Mouse (Mus musculus) embryonic facial prominence, embryonic 10.5 days (tissue): ENCODE measurements around the gene Trmt44. TPM values are rescaled to one million over a fixed set of nuclear protein-coding genes. Genes with fewer than 3 reads are reported as not detected.

ENCODE experiments used
- DNase-seq: peaks from one replicate; pipeline ENCODE4 v3.0.0-alpha.2; 2017; ENCODE audit warnings: low spot score
- H3K27ac ChIP-seq: fragments of 300-500 bp; sonication (generic); replicated peaks from 2 replicates; pipeline ENCODE4 v1.5.1; 2016; ENCODE audit warnings: mild to moderate bottlenecking
- H3K27me3 ChIP-seq: fragments of 300-500 bp; sonication (generic); replicated peaks from 2 replicates; pipeline ENCODE4 v1.6.1; 2016; ENCODE audit warnings: low read depth, mild to moderate bottlenecking; ENCODE audit not compliant: poor library complexity, severe bottlenecking
- H3K36me3 ChIP-seq: fragments of 300-500 bp; sonication (generic); replicated peaks from 2 replicates; pipeline ENCODE4 v1.6.1; 2016; ENCODE audit warnings: mild to moderate bottlenecking, moderate library complexity
- H3K4me1 ChIP-seq: fragments of 300-500 bp; sonication (generic); 2 replicates; pipeline ENCODE4 v1.6.1; 2016
- H3K4me3 ChIP-seq: fragments of 300-500 bp; sonication (generic); 2 replicates; pipeline ENCODE4 v1.5.1; 2016; ENCODE audit warnings: mild to moderate bottlenecking, moderate library complexity
- H3K9me3 ChIP-seq: fragments of 300-500 bp; sonication (generic); 2 replicates; pipeline ENCODE4 v1.6.1; 2016; ENCODE audit warnings: mild to moderate bottlenecking
- WGBS: fragments of 180-500 bp; shearing (Covaris S2); methylation state at CpG from one replicate; pipeline ENCODE4 v1.1.7; 2016; 5-methylcytosine and 5-hydroxymethylcytosine counted together
- polyA plus RNA-seq: library from polyadenylated mRNA; unstranded; fragments of >200 nt; fragmentation: Nextera tagmentation; extraction: Ambion mirVana; gene quantifications from 2 replicates; pipeline ENCODE4 v1.2.1, GENCODE M21; 2016

Trmt44 gene
- polyA plus RNA-seq, 1 experiment from 2014 or later = 10.0 TPM

DNA sequence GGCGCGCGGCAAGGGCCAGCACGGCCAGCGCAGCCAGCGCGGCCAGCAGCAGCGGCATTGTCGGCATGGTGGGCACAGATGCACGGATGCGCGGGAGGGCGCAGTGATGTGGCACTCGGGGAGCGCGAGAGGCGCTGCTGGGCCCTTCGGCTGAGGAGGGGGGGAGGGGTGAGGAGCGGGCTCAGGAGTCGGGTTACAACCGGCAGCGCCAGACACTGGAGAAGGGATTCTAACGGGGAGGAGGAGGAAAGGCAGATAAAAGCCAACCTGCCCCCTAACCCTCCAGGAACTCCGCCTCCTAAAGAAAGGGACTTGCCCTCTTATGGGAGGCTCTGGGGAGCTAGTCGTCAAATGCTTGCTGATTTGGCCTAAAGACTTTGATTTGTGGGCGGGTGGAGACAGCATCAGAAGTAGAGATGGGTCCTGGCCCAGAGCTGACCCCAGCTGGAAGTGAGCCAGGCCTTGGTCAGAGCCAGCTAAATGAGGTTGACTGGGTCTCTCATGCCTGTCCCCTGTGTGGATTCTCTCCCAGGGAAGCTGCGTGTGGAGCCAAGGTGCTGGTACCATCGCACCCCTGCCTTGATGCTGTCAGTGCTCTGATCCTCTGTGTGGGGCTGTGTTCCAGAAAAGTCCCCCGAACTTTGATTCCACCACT, 49.3 kb downstream of the Trmt44 start, which contains the start of gene Cpz:
Gene Cpz (minus strand): TSS at position 230 of the 655 bp plus-strand sequence.
- H3K27ac ChIP-seq = peak within 1 kb of the TSS; percentile 87
- no peaks in the 10 kb centered on the region for H3K36me3 ChIP-seq
- peaks cover 43% of the 10 kb centered on the region for H3K4me1 ChIP-seq
- H3K4me3 ChIP-seq = peak within 1 kb of the TSS; percentile 63
- peak; percentile 95 for DNase-seq
- WGBS = 3% methylated on average over 29 of the region's 29 CpGs
- H3K27me3 ChIP-seq = peaks cover 63% of the 10 kb centered on the region
- H3K9me3 ChIP-seq = no peaks in the 10 kb centered on the region

DNA sequence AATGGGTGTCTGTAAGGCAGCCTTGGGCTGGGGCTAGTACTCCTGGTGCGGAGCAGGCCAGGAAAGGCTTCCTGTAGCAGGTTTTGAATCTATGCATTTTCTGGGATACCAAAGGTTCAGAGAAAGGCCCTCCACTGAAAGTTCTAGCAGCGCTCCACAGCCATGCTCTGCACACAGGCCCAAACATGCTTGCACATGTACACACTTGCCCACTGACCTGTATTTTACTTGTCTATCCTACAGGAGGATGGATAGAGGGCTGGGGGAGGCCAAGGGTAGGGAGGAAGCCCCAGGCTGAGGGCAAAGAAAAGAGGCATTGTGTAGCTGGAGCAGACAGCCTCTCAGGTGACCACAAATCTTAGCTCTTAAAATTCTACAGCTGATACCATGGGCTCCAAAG, 50.5 kb downstream of the Trmt44 start:
- 69% methylated on average over 2 of the region's 2 CpGs for WGBS
- Histone ChIP-seq H3K4me3 (peak overlapping the region; percentile 63), H3K9me3 (no peaks in the 10 kb centered on the region), H3K27me3 (peaks cover 75% of the 10 kb centered on the region), H3K36me3 (no peaks in the 10 kb centered on the region), H3K27ac (0 out of 2 replicates have a peak overlapping the region, but pooled peaks have one; percentile 41), H3K4me1 (peaks cover 38% of the 10 kb centered on the region)
- peak; percentile 58 for DNase-seq

GRCm38 (mm10) chr5:35523735-35524134, 51.1 kb downstream of the Trmt44 start:
- H3K27ac ChIP-seq = 0 out of 2 replicates have a peak overlapping the region, but pooled peaks have one; percentile 41
- 0 out of 2 replicates have a peak overlapping the region, but pooled peaks have one; percentile 63 for H3K4me3 ChIP-seq
- H3K4me1 ChIP-seq = peaks cover 38% of the 10 kb centered on the region
- 2% methylated on average over 5 of the region's 5 CpGs for WGBS
- no peaks in the 10 kb centered on the region for H3K9me3 ChIP-seq
- DNase-seq = peak; percentile 83
- peaks cover 81% of the 10 kb centered on the region for H3K27me3 ChIP-seq
- H3K36me3 ChIP-seq = no peaks in the 10 kb centered on the region

DNA sequence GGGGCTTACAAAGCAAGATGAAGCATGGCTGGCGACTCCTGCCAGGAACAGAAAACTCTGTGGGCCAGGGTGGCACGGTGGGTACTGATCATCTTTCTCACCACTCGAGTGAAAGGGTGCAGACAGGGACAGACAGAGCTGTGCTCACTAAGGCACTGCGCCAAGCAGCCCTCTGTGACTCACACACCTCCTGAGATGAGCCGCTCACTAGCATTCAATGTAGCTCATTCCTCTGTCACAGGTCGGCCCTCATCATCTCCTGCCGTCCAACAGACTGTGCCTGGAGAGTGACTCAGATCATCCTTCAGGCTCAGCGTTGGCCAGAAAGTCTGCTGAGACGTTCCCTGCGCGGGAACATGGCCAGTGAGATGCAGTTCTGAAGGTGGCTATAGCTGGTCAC, 58.1 kb downstream of the Trmt44 start:
- 86% methylated on average over 11 of the region's 11 CpGs for WGBS
- no peaks in the 10 kb centered on the region for H3K4me1 ChIP-seq
- no peaks in the 10 kb centered on the region for H3K36me3 ChIP-seq
- H3K27me3 ChIP-seq = peaks cover 34% of the 10 kb centered on the region
- H3K9me3 ChIP-seq = no peaks in the 10 kb centered on the region
- no peak for DNase-seq
- H3K4me3 ChIP-seq = no peak overlapping the region
- no peak overlapping the region for H3K27ac ChIP-seq

DNA sequence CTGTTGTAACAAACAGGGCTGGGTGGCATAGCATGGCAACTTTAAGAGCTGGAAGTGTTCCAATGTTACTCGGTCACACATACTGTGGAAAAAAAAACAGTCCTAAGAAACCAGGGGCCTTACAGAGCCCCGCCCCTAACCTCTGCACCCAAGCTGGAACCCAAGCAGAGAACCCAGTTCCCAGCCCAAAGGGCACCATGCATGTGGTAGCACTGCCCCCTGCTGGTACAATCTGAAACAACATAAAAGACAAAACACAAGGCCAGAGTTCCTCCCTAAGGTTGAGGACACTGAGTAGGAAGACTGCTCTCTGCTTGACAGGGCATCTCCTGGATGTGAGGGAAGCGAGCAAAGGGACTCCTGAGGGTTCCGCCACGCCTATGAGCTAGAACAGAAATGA, 64.3 kb downstream of the Trmt44 start:
- WGBS = 24% methylated on average over 5 of the region's 5 CpGs
- Histone ChIP-seq H3K4me1 (peaks cover under 1% of the 10 kb centered on the region; the same call in 1 of the 2 replicates), H3K27me3 (peaks cover 51% of the 10 kb centered on the region), H3K9me3 (no peaks in the 10 kb centered on the region), H3K27ac (no peak overlapping the region), H3K36me3 (no peaks in the 10 kb centered on the region), H3K4me3 (no peak overlapping the region)
- peak; percentile 77 for DNase-seq

Other genes starting within 250 kb of the Trmt44 start
- gene Hmx1, start 186.0 kb downstream of the Trmt44 start, polyA plus RNA-seq = 3.4 and 5.5 TPM in 2 replicates
- gene Cpz, start 49.4 kb downstream of the Trmt44 start, polyA plus RNA-seq = 7.1 and 7.6 TPM in 2 replicates
- gene Acox3, start 8.0 kb upstream of the Trmt44 start, polyA plus RNA-seq = 10.9 and 11.0 TPM in 2 replicates
- 4.2 and 5.4 TPM in 2 replicates for gene Htra3, start 104.7 kb upstream of the Trmt44 start, polyA plus RNA-seq
- gene Sh3tc1, start 164.9 kb upstream of the Trmt44 start, polyA plus RNA-seq = 3.7 and 4.3 TPM in 2 replicates
- gene Ablim2, start 182.8 kb upstream of the Trmt44 start, polyA plus RNA-seq = 0.38 and 0.51 TPM in 2 replicates